Mouse (Mus musculus) heart, postnatal 0 days (tissue): ENCODE measurements at regions not wholly inside any gene's neighbourhood (a gene's known extent, or its start where the extent isn't known, plus 50 kb on each side); places are given as distances from the start of the nearest gene placed in this dataset.

Experiments
- CTCF ChIP-seq: IDR thresholded peaks from 2 replicates; pipeline ENCODE4 v1.5.1; 2016; ENCODE audit warnings: antibody characterized with exemption, control low read depth, low read depth
- EP300 ChIP-seq: IDR thresholded peaks from 2 replicates; pipeline ENCODE4 v1.6.1; 2016; ENCODE audit warnings: antibody characterized with exemption, low read depth

GRCm38 (mm10) chr8:77850523-77850922, 126.3 kb upstream of the Ednra start:
- TF ChIP-seq CTCF (no peak), EP300 (no peak)
